Mouse (Mus musculus): ENCODE results near the gene Prickle1.

Gene Prickle1

GRCm38 (mm10) chr15:93539415-93539814 lies 56.3 kb downstream of the Prickle1 start:
- DNase-seq (ENCODE audit: low spot score), result no peak

GRCm38 (mm10) chr15:93538551-93539205 lies 57.0 kb downstream of the Prickle1 start:
- DNase-seq (ENCODE audit: low spot score), result no peak

GRCm38 (mm10) chr15:93537745-93538144 lies 57.9 kb downstream of the Prickle1 start:
- no peak for DNase-seq (ENCODE audit: low spot score)

- no peak for DNase-seq (ENCODE audit: low spot score)
Observed at GRCm38 (mm10) chr15:93536191-93536590, 59.5 kb downstream of the Prickle1 start.

GRCm38 (mm10) chr15:93530703-93531032 lies 65.0 kb downstream of the Prickle1 start:
- DNase-seq (ENCODE audit: low spot score), result no peak

- peak; percentile 49 for DNase-seq (ENCODE audit: low spot score)
Observed at GRCm38 (mm10) chr15:93529831-93530702, 65.6 kb downstream of the Prickle1 start.

GRCm38 (mm10) chr15:93525305-93525917 lies 70.3 kb downstream of the Prickle1 start:
- no peak for DNase-seq (ENCODE audit: low spot score)

GRCm38 (mm10) chr15:93521787-93522180 lies 73.9 kb downstream of the Prickle1 start:
- DNase-seq (ENCODE audit: low spot score), result no peak

- no peak for DNase-seq (ENCODE audit: low spot score)
Observed at GRCm38 (mm10) chr15:93521088-93521786, 74.5 kb downstream of the Prickle1 start.

GRCm38 (mm10) chr15:93519836-93520826 lies 75.6 kb downstream of the Prickle1 start:
- DNase-seq (ENCODE audit: low spot score), result no peak

- DNase-seq (ENCODE audit: low spot score), result peak; percentile 74
Observed at GRCm38 (mm10) chr15:93518941-93519835, 76.5 kb downstream of the Prickle1 start.

- DNase-seq (ENCODE audit: low spot score), result peak; percentile 54
Observed at GRCm38 (mm10) chr15:93518143-93518902, 77.4 kb downstream of the Prickle1 start.

GRCm38 (mm10) chr15:93517022-93517565 lies 78.6 kb downstream of the Prickle1 start:
- no peak for DNase-seq (ENCODE audit: low spot score)

GRCm38 (mm10) chr15:93515316-93515715 lies 80.4 kb downstream of the Prickle1 start:
- no peak for DNase-seq (ENCODE audit: low spot score)

GRCm38 (mm10) chr15:93513939-93514341 lies 81.8 kb downstream of the Prickle1 start:
- peak; percentile 67 for DNase-seq (ENCODE audit: low spot score)

GRCm38 (mm10) chr15:93512437-93512836 lies 83.3 kb downstream of the Prickle1 start:
- no peak for DNase-seq (ENCODE audit: low spot score)

- DNase-seq (ENCODE audit: low spot score), result peak; percentile 59
Observed at GRCm38 (mm10) chr15:93510690-93511336, 84.9 kb downstream of the Prickle1 start.

- DNase-seq (ENCODE audit: low spot score), result no peak
Observed at GRCm38 (mm10) chr15:93504808-93505207, 90.9 kb downstream of the Prickle1 start.

Data from embryo, embryonic 10.5 days (tissue).